Mouse (Mus musculus) kidney, postnatal 0 days (tissue): ENCODE results near the gene Gnaz. TPM values are rescaled to one million over a fixed set of nuclear protein-coding genes. Genes with fewer than 3 reads are reported as not detected.
"Not testable (repeated sequence)": the region's sequence is repeated elsewhere in the genome, so short reads cannot be mapped to it uniquely, and the experiment has no call there.

Experiments used
- ATAC-seq: fragments of 200-750 bp; cut with Nextera tagmentation; replicated peaks from 2 replicates; pipeline ENCODE4 v1.8.0; 2017; ENCODE audit warnings: low read depth, moderate number of reproducible peaks, moderate TSS enrichment, moderate library complexity; ENCODE audit not compliant: low FRiP score
- DNase-seq: peaks from one replicate; pipeline ENCODE4 v3.0.0-alpha.2; 2016; ENCODE audit warnings: low spot score
- H3K27ac ChIP-seq: fragments of 300-500 bp; sonication (generic); 2 replicates; pipeline ENCODE4 v1.5.1; 2014; ENCODE audit warnings: mild to moderate bottlenecking
- H3K27me3 ChIP-seq: fragments of 300-500 bp; sonication (generic); 2 replicates; pipeline ENCODE4 v1.6.1; 2014; ENCODE audit warnings: low read length, mixed read lengths; ENCODE audit not compliant: insufficient read depth
- H3K36me3 ChIP-seq: fragments of 300-500 bp; sonication (generic); 2 replicates; pipeline ENCODE4 v1.6.1; 2014; ENCODE audit warnings: low read length, mixed read lengths; ENCODE audit not compliant: insufficient read depth
- H3K4me1 ChIP-seq: fragments of 300-500 bp; sonication (generic); replicated peaks from 2 replicates; pipeline ENCODE4 v1.6.1; 2014; ENCODE audit warnings: antibody characterized with exemption, low read length, mixed read lengths; ENCODE audit not compliant: insufficient read depth
- H3K4me2 ChIP-seq: fragments of 300-500 bp; sonication (generic); 2 replicates; pipeline ENCODE4 v1.6.1; 2014; ENCODE audit warnings: mild to moderate bottlenecking, low read length, moderate library complexity, mixed read lengths
- H3K4me3 ChIP-seq: fragments of 300-500 bp; sonication (generic); replicated peaks from 2 replicates; pipeline ENCODE4 v1.5.1; 2014; ENCODE audit warnings: low read depth, low read length
- H3K9ac ChIP-seq: fragments of 300-500 bp; sonication (generic); 2 replicates; pipeline ENCODE4 v1.6.1; 2014; ENCODE audit warnings: low read depth, low read length
- H3K9me3 ChIP-seq: fragments of 300-500 bp; sonication (generic); replicated peaks from 2 replicates; pipeline ENCODE4 v1.6.1; 2016; ENCODE audit warnings: low read length, inconsistent platforms, mixed read lengths
- CTCF ChIP-seq: IDR thresholded peaks from 2 replicates; pipeline ENCODE4 v1.5.1; 2016; ENCODE audit warnings: antibody characterized with exemption, low read depth, mild to moderate bottlenecking, moderate library complexity
- WGBS: fragments of 180-500 bp; shearing (Covaris S2); extraction: QIAGEN DNeasy Blood & Tissue Kit; methylation state at CpG from one replicate; pipeline ENCODE4 v1.1.7; 2014; 5-methylcytosine and 5-hydroxymethylcytosine counted together
- polyA plus RNA-seq: library from polyadenylated mRNA; unstranded; fragments of >200 nt; fragmentation: Nextera tagmentation; extraction: Ambion mirVana; gene quantifications from 2 replicates; pipeline ENCODE4 v1.2.1, GENCODE M21; 2015

Gene Gnaz
- polyA plus RNA-seq, 1 experiment from 2014 or later, result 5.6 TPM

GRCm38 (mm10) chr10:75029677-75030076, 62.7 kb downstream of the Gnaz start:
- ATAC-seq (no peak), DNase-seq (no peak)
- H3K27ac ChIP-seq, result no peak overlapping the region
- 96% methylated on average over 3 of the region's 3 CpGs for WGBS
- H3K9ac ChIP-seq, result no peak overlapping the region
- H3K27me3 ChIP-seq, result no peaks in the 10 kb centered on the region
- no peak overlapping the region for H3K4me2 ChIP-seq
- H3K4me3 ChIP-seq, result no peak overlapping the region
- no peaks in the 10 kb centered on the region for H3K9me3 ChIP-seq
- TF ChIP-seq CTCF, result no peak
- no peaks in the 10 kb centered on the region for H3K36me3 ChIP-seq
- H3K4me1 ChIP-seq, result no peaks in the 10 kb centered on the region

- H3K4me3 ChIP-seq, result no peak overlapping the region
- no peak overlapping the region for H3K27ac ChIP-seq
- no peak for DNase-seq
- H3K27me3 ChIP-seq, result no peaks in the 10 kb centered on the region
- no peak overlapping the region for H3K9ac ChIP-seq
- TF ChIP-seq CTCF, result no peak
- no peak overlapping the region for H3K4me2 ChIP-seq
- H3K36me3 ChIP-seq, result no peaks in the 10 kb centered on the region
- no peak for ATAC-seq
- no peaks in the 10 kb centered on the region for H3K4me1 ChIP-seq
- H3K9me3 ChIP-seq, result no peaks in the 10 kb centered on the region
- WGBS, result 78% methylated on average over 3 of the region's 3 CpGs
Measured at GRCm38 (mm10) chr10:75030234-75030633, 63.3 kb downstream of the Gnaz start.

GRCm38 (mm10) chr10:75031345-75032114, 64.6 kb downstream of the Gnaz start:
- H3K4me1 ChIP-seq, result no peaks in the 10 kb centered on the region
- H3K9ac ChIP-seq, result no peak overlapping the region
- H3K36me3 ChIP-seq, result no peaks in the 10 kb centered on the region
- no peaks in the 10 kb centered on the region for H3K27me3 ChIP-seq
- TF ChIP-seq CTCF, result no peak
- H3K9me3 ChIP-seq, result no peaks in the 10 kb centered on the region
- H3K27ac ChIP-seq, result no peak overlapping the region
- 60% methylated on average over 5 of the region's 5 CpGs for WGBS
- no peak for ATAC-seq
- H3K4me3 ChIP-seq, result no peak overlapping the region
- H3K4me2 ChIP-seq, result no peak overlapping the region
- DNase-seq, result no peak

- Histone ChIP-seq H3K27me3 (no peaks in the 10 kb centered on the region), H3K4me1 (no peaks in the 10 kb centered on the region), H3K36me3 (no peaks in the 10 kb centered on the region), H3K9ac (no peak within 1 kb of the TSS), H3K4me3 (no peak within 1 kb of the TSS), H3K9me3 (no peaks in the 10 kb centered on the region), H3K4me2 (0 out of 2 replicates have a peak within 1 kb of the TSS, but pooled peaks have one; percentile 1), H3K27ac (no peak within 1 kb of the TSS)
- 10% methylated on average over 10 of the region's 10 CpGs for WGBS
- TF ChIP-seq CTCF, result no peak
- DNase-seq (peak; percentile 60), ATAC-seq (no peak)
Measured at GRCm38 (mm10) chr10:75032395-75032794, 65.4 kb downstream of the Gnaz start, which contains the start of gene Rsph14. TSS of gene Rsph14 (minus strand) at chr10:75032586.

- no peak for TF ChIP-seq CTCF
- Histone ChIP-seq H3K9me3 (no peaks in the 10 kb centered on the region), H3K27me3 (no peaks in the 10 kb centered on the region), H3K9ac (peak within 1 kb of the TSS; percentile 64), H3K27ac (0 out of 2 replicates have a peak within 1 kb of the TSS, but pooled peaks have one; percentile 14), H3K4me2 (peak within 1 kb of the TSS; percentile 67), H3K4me1 (no peaks in the 10 kb centered on the region), H3K4me3 (peak within 1 kb of the TSS; percentile 41), H3K36me3 (no peaks in the 10 kb centered on the region)
- ATAC-seq (peak; percentile 96), DNase-seq (peak; percentile 97)
- WGBS, result under 1% methylated on average over 36 of the region's 36 CpGs
Measured at GRCm38 (mm10) chr10:75036883-75037379, 70.0 kb downstream of the Gnaz start, which contains the start of gene Rab36. TSS of gene Rab36 (plus strand) at chr10:75037058.

- DNase-seq, H3K4me3 ChIP-seq, H3K36me3 ChIP-seq, H3K4me1 ChIP-seq, H3K4me2 ChIP-seq, ATAC-seq, H3K27ac ChIP-seq, H3K9me3 ChIP-seq, H3K27me3 ChIP-seq, H3K9ac ChIP-seq: not testable (repeated sequence)
- WGBS, result 6% methylated on average over 1 of the region's 1 CpGs
Measured at GRCm38 (mm10) chr10:75042060-75042459, 75.1 kb downstream of the Gnaz start.
